Mouse (Mus musculus) adrenal gland, adult 2 months (tissue): ENCODE results near the gene Akap1. TPM values are rescaled to one million over a fixed set of nuclear protein-coding genes. Genes with fewer than 3 reads are reported as not detected.

Experiments
- DNase-seq: peaks from one replicate; pipeline ENCODE4 v3.0.0; 2021
- polyA plus RNA-seq: library from polyadenylated mRNA; depleted of rRNA; stranded (reverse); fragments of >200 nt; gene quantifications from 2 replicates; pipeline ENCODE4 v1.2.3, GENCODE M21; 2012
- total RNA-seq, 2 experiments: library from RNA; stranded (reverse); gene quantifications; 2 replicates each; pipeline ENCODE4 v1.2.3; 2021

The Akap1 gene
- total and polyA plus RNA-seq, 3 experiments, result 54.2 to 144 (median 95.0) TPM

DNA sequence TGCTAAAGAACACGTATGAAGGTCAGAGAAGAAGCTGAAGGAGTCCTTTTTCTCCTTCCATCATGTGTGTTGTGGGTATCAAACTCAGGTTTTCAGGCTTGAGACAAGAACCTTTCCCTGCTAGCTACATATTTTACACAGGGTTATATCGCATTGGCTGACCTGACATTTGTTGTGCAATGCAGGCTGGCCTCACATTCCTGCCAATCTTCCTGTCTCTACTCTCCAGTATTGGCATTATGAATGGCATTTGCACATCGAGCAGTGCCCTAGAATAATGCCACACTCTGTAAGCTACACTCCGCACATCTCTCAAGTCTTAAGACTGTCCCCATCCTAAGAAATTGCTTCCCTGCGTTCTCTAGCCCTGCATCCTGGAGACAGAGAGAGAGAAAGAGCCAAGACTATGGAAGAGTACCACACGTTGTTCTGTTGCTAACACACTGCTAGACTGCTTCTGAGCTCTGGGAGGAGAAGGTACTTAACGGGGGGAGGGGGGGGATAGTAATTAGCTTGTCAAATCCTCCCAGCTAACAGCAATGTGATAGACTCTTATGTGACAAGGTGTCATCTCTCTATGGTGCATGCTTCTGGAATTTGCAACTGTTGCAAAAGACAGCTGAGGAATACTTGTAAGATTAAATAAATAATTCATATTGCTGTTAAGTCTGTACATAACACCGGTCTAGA, 20.1 kb upstream of the Akap1 start:
- peak; percentile 41 for DNase-seq

DNA sequence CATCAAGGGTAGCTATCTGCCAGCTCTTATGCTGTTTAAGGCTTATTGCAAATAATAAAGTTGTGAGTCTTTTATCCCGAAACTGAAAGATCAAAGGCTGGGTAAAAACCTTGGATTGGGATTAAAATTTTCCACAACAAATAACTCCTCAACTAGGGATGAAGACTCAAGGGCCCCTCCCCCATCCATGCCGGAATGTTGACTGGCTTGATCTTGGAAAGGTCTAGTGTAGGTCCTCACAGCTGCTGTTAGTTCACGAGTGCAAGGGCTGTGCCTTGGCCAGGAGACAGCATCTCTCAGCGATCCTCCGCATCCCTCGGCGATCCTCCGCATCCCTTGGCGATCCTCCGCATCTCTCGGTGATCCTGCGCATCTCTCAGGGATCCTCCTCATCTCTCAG, 13.6 kb upstream of the Akap1 start:
- DNase-seq, result no peak

DNA sequence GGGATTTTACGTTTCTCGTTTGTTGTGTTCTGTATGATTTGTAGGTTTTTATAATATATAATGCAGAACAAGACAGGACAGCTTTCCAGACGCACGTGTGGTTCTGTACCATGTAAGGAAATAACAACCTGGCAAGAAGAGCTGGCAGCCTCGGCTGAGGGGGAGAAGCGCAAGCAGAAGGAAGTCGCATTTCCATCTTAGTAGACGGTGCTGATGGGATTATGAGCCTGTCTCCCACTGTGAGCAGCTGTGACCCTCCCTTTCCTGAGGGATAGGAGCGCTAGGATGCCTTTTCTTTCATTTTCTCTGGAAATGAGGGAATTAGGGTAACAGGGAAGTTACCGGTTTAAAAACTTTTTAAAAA, 9.3 kb upstream of the Akap1 start:
- no peak for DNase-seq

DNA sequence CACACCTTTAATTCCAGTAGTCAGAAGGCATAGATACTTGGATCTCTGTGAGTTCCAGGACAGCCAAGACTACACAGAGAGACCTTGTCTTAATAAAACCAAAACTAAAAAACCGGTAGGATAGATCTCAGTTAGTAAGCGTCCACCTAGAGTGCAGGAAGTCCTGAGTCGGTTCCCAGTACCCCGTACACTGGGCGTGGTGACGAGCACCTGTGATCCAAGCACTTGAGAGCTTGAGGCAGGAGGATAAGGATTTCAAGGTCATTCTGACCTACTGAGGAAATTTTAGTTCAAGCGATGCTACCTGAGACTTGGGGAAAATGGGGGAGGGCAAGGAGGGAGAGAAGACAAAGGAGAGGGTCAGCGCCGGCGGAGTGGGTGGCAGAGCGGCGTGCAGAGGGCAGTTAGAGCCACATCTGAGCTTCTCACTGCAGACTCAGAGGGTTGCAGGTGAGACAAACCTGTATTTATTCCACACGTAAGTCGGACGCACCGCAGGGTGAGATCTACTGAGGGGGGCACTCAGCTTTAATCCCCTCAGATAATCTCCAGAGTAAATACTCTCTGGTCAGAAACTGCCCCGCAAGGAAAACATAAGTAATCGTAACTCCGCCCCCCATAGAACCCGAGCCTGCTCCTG, 8.8 kb upstream of the Akap1 start:
- DNase-seq, result no peak

DNA sequence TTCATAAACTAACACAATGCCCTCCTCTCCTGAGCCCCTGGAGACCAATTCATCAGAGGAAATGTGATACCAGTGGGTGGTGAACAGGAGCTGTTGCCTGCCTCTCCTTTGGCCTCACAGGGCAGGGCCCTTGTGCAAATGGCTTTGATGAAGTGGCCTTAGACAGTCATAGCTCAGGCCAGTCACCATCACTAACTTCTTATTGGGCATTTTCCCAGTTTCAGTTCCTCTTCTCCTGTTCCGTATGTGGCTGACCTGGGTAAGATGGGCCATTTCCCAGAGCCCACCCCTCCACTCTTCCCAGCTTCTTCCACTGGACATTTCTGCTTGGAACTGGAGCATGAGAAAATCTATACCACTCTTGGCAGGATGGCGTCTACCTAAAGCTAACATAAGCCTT, 5.1 kb upstream of the Akap1 start:
- DNase-seq, result no peak

DNA sequence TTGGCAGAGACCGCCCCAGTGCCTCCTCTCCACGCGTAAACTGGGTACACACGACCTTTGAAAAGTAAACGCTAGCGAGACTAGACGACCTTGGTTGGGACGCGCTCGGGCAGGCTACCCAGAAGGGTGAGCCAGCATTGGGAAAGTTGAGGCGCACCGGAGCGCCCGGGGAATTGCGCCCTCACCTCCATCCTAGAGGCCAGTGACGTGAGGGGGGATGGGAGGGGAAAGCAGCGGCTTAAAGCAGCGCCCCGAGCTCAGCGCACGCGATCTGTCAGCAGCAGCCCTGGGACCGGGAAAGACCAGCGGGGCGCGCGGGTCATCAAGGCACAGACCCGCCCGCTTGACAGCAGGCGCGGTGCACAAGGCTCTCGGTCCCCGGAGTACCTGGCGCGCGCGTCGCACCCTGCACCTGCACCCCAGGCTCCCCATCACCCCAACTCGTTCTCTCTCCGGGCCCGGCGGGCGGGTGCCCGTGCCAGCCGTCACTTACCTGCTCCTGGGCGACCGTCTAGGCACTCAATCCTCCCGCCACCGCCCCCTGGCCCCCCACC, 405 bp downstream of the Akap1 start:
- DNase-seq, result peak; percentile 85

DNA sequence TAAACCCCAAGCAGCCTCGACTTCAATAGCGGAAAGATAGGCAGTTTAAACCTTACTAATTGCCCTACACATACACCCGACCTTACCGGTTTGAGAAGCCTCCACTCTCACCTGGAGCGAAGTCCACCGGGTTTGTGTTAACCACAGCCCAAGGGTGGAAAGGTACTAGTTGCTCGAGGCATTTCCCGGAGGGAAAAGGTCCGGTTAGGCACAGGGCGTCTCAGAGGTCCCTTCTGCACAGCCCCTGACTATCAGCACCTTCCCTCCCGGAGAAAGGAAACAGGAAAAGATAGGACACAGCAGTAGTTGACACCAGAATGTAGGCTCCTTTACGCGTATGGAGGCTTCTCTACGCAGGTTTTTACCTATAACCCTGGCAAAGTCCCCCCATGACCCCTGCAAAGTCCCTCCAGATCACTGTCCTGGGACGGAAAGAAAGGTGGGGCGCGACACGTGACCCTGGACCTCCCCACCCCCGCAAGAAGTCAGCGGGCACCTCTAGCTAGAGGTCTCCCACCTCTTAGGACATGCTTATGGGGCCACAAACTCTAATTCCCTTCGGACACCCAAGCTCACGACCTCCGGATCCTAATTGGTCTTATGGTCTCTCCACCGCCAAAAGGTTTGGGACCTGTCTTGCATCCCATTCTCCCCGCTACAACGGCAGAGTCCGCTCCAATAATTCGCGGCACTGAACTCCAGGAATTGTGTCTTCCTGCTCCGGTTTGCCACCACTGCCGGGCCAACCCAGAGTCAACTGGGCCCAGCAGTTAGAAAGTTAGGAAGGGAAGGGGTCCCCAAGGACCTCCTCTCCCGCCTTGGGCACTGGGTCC, 1.1 kb downstream of the Akap1 start:
- DNase-seq, result peak; percentile 69

DNA sequence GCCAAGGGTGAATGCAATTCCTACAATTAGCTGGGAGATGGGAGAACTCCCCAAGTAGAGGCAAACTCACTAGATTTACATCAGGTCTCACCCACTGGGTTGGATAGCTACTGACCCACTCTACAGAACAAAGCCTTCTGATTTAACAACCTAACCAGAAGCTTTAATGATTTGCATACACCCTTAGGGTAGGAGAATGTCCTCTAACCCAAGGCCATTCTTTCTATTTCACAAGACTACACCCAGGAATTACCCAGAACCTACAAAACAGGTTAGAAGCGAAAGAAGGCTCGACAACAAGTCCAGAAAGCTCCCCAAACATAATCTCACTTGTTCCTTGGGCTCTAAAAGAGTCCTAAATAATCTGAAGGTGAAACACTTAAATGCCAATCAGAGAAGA, 2.0 kb downstream of the Akap1 start:
- DNase-seq, result no peak

DNA sequence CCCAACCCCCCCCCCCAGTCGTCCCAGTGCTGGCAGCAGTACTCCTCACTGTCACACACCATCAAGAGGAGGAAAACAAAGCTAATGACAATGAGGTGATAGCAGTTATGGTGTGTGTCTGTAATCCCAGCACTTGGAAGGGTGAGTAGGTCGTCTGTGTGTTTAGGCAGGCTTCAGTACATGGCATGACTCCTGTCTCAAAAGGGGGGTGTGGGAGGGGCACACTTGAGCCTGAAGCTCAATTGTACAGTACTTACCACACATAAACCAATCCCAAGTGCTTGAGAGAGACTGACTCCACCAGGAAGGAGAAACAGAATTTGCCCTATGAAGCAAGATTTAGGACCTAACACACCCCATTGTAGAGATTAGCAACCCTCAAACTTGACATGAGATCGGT, 3.3 kb downstream of the Akap1 start:
- no peak for DNase-seq

DNA sequence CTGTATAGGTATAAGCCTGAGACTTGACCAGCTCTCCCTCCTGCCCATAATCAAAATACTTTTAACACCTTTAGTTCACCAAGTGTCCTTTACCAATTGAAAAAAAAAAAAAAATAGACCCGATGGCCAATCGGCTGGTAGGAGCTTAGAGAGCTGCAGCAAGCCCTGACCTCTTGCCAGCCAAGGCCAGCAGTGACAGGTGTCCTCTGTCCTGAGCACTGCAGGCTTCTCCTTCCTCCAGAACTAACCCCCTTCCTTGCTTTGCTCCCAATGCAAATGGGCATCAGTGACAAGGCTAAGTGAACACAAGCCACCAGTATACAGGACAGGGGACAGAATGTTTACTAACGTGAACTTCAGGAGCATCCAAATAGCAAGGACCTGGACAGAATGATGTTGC, 3.7 kb downstream of the Akap1 start:
- no peak for DNase-seq

DNA sequence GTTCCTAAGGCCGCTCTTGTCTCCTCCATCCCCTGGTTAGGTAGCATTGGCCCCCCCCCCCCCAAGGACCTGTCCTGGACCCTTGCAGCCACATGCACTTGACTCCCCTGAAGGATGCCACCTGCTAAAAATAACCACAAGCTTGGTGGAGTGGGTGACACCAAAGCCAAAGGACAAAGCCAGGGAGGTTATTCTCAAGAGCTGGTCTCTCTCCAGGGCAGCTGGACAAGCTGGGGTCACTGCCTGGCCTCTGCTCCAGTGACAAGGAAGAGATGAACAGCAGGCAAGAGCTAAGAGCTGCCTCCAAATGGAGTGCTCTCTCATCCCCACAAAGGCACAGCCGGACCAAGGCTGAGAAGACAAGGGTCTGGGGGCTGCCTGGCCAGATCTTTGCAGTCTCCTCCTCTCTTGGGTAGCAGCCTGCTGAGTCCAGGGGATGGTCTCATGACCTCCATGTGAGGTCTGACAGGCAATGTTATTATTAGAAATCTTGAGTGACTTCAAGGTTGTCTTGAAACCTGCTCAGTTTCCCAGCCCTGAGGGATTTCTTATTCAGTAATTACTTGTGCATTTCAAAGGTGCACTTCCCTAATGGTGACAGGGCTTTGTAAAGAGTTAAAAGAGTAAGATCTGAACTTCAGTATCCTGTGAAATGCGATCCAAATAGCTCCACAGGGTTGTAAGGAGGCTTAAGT, 6.9 kb downstream of the Akap1 start:
- no peak for DNase-seq

DNA sequence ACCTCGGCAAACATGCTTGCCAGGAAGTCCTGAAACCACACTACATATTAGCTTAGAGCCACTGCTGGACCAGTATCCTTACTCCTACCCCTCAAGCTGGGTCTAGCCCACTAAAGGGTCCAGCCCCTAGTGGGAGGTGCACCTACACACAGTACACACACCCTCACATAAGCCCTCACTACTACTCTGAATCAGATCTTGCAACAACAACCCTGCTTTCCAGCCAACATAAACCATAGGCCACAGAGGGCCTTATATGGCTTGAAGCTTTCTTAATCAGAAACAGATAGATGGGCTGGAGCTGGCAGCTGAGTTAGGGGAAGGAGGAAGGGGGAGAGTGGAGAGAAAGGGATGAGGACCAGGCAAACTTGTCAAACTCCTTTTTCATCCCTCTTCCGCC, 8.0 kb downstream of the Akap1 start:
- DNase-seq, result no peak

DNA sequence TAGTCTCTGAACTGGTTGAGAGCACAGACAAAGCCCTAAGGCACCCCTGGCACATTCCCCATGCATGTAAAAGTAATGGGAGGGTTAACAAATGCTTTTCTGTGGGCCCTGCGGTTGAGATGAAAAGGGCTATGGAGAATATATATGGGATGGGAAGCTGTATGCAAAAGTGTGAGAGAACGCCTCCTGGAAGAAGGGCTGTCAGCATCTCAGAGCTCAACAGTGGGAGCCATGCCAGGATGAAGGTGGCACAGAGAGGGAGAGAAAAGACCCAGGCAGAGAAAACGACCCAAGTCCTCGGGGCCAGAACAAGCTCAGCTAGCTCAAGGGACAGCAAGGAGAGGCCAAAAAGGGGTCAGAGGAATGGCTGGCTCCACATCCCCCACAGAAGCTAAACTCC, 8.6 kb downstream of the Akap1 start:
- DNase-seq, result no peak

DNA sequence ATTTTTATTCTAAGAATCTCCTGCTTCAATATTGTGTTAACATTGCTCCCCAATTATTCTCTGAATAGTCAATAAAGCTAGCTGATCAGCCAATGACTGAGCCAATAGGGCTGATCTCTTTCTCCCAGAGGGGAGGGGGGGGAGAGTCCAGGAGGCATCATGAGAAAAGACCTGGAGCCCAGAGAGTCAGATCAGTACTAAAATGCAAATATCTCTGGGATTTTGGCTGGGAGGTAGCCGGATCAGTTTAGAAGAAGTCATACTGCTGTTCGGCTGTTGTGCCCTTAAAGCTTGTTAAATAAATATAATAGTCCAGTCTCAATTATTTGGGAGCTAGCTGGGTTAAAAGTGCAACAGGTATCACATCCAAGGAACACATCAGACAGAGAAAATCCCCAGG, 10.8 kb downstream of the Akap1 start:
- no peak for DNase-seq

DNA sequence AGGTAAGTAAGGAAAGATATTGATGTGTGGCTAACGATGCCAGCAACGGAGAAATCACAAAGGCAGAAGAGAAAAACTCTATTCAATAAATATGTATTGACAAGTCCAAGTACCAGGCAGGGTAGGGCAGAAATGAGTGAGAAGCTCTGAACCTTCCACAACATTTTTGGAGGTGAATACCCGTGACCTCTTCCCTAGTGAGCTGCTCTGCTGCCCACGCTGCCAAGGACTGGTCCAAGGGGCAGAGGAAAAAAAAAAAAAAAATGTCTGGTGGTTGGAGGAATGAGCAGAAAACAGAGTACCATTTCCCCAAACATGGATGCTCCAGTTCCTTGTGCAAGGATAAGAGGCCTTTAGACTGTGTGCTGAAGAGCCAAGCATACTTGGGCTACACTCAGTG, 11.6 kb downstream of the Akap1 start:
- no peak for DNase-seq

DNA sequence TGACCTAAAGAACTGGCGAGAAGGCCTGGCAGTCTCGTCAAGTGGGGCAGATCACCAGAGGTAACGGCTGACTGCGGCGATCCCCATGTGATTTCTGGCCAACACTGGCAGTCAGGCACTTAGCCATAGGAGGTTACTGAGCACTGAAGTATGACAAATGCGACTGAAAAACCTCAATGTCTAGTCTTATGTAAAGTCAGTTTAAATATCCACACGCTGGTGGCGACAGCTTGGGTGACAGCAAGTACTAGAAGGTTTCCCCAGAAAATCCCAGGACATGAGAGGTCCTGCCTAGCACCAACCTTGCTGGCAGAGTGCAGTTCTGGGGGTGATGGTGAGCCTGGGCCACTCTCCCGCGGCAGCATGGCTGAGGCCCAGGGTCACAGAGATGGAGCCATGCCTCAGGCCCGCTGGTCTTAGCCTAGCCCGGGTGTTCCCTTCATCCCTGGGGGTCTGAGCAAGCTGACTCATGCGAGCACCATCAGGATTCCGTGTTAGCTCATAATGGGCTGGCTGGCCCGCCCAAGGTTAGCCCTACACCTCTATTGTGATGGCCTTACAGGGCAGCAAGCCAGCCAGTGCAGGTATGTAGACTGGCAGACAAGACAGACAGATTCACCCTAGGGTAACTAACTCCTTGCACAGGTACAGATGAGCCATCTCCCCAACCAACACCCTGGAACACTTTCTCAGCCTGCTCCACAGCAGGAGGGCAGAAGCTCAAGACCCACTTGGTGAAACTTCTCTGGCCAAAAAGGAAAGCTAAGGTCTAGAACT, 13.1 kb downstream of the Akap1 start:
- no peak for DNase-seq

DNA sequence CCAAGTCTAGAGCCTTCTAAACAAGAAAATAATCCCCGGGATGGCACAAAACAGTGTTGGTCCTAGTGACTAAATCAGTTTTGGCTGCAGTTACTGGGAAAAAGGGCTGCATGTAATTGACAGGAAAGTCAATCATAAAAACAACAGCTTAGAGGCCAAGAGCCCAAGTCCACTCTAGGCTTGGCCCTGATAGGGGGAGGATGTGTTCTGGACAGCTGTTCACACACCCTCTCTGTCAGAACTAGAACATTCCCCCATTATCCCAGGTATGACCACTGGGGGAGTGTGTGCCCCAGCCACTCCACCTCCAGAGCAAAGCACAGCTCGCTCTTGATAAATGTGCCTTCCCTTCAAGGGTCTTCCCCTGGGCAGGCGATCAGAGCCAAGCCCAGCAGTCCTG, 14.7 kb downstream of the Akap1 start:
- no peak for DNase-seq

DNA sequence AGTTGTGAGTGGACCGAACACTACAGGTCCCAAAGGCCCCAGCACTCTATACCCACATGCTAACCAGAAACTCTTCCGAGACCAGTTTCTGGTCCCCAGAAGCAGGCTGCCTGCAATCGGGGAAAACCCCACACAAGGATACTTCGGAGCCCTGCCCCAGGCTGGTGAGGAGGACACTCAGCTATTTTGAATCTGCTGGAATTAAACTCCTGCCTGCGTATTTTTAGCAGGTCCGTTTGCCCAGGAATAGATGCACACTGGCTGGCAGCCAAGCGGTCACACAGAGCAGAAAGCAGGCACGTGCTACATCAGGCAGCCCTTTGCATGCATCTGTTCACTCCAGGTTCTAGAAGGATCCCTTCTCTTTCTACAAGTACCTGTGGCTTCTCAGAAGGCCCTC, 15.1 kb downstream of the Akap1 start:
- peak; percentile 86 for DNase-seq

DNA sequence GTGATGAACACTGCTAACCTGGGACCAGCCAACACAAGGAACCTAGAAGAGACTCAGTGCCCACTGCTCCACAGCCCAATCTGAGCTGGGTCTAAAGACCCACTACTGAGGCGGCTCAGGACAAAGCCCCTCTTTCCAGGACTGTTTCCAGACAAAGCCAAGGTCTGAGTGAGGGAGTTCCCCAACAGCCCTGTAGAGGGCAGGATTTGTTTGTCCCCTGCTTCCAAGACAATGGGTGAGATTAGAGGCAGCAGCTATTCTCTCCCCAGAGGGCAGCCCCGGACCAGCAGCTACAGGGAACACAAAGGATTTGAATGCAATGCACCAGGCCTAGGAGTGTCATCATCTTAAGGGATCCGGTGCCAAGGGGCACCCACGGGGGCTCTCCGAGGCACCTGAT, 15.8 kb downstream of the Akap1 start:
- DNase-seq, result peak; percentile 80

DNA sequence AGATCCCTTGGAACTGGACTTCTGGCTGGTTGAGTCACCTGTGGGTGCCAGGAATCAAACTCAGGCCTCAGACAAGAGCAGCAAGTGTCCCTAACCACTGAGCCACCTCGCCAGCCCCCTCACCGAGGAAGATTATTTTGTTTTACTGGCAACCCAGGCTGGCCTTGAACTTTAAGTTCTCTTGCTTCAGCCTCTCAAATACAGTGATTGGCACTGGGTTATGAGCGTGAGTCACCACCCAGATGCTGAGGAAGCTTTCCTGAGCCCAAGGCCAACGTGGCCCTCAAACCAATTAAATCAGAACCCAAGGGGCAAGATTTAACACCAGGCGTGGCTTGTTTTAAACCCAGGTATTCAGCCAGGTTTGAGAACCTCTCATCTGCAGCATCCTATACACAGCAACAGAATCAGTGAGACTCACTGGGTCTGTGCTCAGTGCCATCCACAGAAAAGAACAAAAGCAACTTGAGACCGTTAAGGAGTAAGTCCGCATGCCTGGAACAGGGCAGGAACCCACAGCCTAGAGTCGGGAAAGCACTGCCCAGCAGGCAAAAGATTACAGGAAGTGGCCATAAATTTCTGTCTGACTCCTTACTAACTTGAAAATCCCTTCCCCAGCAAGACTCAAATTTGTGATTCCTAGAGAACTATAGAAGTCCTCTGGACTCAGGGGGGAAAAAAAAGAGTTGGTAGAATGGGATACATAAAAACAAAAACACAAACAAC, 16.9 kb downstream of the Akap1 start:
- DNase-seq, result peak; percentile 90

DNA sequence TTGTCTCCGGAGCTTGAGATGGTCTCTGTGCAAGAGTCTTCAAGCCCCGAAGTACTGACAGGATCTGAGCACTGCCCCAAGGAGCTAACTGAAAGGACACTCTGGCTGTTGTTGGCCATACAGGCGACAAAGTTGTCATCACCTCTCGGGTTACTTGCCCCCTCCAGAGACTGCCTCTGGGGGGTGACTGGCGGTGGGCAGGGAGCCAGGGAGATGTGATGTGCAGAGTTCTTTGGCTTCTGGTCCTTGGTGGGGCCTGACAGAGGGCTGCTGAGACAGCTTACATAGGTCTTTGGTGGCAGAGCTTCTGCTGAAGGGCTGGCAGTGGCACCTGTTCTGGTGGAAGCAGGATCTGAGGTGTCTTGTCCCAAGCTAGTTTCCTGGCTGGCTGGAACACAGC, 20.0 kb downstream of the Akap1 start:
- DNase-seq, result no peak
